Mouse (Mus musculus): ENCODE results near the gene Tssk1.

The Tssk1 gene

DNA sequence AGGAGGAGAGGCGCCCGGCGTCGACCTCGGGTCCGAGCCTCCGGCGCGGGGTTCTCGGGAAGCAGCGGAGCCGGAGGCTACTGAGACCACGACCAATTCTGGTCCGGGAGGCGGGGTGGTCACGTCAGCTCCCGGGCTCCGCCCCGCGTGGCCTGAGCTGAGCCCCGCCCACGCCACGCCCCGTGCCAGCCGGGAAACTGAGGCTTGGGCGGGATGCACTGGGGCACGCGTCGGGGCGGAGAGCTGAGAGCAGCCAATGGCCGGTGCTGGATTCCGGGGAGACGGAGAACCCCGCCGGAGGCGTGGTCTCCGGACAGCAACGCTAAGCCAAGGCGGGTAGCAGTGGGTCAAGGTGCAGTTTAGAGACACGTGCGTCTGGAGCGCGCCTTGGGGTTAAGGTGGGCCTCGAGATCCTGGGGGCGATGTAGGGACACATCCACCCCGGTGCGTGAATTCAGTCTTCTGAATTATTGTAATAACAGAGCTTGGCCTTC is 34.1 kb downstream of the Tssk1 start, which contains the start of gene Slc25a1:
Gene Slc25a1 (minus strand): TSS at position 133 of the 494 bp plus-strand sequence.
- TF ChIP-seq GATA4 (IDR thresholded peaks at IDR 0.05; ENCODE audit: insufficient replicate concordance, low read length): no peak

DNA sequence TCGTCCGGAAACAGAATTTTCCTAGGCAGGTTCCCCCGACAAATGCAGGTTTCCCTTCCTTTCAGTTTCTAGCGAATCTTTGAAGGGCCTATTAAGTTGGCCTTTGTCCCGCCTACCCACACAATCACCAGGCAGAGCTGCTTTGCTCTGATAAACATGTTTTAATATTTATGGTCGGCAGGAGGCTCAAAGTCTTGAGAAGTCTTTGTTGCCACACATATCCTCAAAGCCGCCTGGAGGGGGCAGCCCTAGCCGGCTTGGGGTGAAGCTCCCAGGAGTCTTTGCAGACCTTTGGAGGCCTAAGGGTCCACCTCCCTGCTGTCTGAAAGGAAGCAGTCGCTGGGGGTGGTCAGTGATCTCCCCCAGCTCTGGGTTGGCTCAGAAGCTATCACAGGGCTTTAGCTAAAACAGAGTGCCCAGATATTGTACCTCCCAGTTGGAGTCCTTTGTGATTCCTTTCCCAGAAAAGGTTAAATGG is 34.6 kb downstream of the Tssk1 start:
- no peak for TF ChIP-seq GATA4 (IDR thresholded peaks at IDR 0.05; ENCODE audit: insufficient replicate concordance, low read length)

DNA sequence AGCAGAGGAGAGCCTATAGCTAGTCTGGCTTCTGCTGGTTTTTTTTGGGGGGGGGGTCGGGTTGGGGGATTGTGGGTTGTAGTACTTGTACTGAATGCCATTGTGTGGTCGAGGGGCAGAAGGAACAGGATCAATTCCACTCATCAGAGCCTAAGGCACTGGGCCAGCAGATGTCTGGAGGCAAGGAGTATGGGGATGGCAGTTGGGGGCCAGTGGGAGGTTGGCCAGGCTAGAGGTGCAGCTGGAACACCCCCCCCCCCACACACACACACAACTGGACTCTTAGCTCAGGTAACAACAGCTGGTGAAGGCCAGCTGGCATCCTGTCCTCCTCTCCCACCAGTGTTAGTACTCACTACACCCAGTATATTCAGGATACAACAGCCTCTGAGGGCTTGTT is 35.2 kb downstream of the Tssk1 start:
- TF ChIP-seq GATA4 (IDR thresholded peaks at IDR 0.05; ENCODE audit: insufficient replicate concordance, low read length): no peak

DNA sequence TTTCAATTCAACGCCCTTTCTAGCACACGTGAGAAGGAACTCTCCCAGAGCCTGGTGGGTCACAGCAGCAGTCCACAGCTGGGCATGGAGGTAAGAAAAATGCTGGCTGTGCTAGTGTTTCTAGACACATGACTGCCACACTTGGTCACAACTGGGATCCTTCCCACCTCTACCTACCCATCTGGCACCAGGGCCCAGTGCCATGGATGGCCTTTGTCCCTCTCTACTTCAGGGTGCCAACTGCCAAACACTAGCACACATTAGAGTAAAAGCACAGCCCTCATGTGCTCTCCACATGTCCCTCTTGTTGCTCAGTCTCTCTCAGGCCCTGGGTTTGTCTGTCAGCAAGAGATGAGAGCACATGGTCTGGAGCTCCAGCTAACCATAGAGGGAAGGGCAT is 35.6 kb downstream of the Tssk1 start:
- TF ChIP-seq GATA4 (IDR thresholded peaks at IDR 0.05; ENCODE audit: insufficient replicate concordance, low read length): no peak

DNA sequence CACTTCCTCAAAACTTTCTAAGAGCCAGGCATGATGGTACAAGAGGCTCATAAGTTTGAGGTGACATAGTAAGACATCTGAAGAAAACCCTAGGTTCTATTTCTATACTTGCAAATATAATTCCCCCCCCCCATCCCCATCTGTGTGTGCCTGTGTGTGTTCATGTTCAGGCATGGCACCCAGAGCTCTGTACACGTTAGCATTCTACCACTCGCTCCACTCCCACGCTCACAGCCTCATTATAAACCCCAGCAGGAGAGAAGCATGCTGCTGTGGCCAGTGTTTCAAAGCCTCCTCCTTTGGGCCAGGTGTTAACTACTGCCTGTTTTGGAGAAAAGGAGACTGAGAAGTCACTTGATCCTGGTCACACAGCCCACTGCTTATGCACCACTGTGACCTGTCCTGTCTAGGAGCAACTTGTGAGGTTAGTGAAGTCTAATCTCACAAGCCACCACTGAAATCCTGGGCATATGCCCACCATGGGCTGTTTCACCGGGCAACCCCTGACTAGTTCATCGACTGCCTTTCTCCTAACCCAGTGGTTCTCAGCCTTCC is 38.0 kb downstream of the Tssk1 start:
- TF ChIP-seq GATA4 (IDR thresholded peaks at IDR 0.05; ENCODE audit: insufficient replicate concordance, low read length): no peak

DNA sequence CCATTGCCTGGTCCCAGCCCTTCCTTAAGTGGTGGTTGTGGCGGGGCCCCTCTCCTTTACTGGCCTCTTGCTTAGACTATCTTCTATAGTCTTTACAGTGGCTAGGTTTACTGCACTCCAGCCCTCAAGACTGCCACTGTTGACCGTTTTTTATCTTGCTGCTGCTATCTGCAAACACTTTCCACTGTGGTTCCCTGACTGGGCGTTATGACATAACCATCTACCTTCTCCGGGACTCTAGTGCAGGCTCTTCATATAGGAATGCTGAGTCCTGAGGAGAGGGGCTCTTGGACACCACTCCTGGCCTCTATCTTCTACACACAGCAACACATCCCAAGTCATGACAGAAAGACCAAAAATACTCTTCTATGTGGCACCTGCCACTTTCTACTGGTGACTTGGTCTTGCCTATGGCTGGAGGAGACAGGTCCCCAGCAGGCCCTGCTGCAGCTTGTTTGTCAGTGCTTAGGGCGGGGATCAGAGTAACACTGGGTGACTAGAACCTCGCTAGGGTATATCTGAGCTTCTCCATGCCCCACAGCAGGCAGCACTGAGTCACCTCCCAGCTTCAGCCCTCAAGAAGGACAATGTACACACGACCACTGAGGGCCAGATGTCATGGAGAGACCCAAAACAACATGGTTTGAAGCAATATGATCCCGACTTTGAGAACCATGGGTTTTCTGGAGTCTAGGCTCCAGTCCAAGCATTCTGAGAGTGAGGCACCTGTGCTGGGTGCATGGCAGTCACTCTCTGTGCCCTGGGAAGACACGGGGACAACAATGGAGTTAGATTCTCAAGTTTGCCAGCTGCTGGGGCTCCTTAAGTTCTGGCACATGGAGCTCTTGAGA is 39.8 kb downstream of the Tssk1 start:
- no peak for TF ChIP-seq GATA4 (IDR thresholded peaks at IDR 0.05; ENCODE audit: insufficient replicate concordance, low read length)

DNA sequence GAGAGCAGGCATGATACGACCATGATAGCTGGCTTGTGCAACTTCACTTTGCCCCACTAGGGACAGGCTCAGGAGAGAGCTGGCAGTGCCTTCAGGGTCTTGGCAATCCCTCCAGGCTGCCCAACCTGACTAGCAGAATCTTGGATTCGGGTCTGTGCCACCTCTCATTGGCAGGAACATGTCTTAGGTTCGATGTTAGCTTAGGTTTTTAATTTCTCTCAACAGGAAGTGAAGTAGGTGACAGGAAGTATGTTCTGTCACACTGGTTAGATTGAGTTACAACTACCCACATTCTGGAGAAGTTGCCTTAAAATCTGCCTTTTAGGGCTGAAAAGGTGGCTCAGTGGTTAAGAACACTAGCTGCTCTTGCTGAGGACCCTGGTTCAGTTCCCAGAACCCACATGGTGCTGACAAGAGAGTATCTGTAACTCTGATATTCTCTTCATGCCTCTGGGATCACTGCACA is 40.5 kb downstream of the Tssk1 start:
- no peak for TF ChIP-seq GATA4 (IDR thresholded peaks at IDR 0.05; ENCODE audit: insufficient replicate concordance, low read length)

DNA sequence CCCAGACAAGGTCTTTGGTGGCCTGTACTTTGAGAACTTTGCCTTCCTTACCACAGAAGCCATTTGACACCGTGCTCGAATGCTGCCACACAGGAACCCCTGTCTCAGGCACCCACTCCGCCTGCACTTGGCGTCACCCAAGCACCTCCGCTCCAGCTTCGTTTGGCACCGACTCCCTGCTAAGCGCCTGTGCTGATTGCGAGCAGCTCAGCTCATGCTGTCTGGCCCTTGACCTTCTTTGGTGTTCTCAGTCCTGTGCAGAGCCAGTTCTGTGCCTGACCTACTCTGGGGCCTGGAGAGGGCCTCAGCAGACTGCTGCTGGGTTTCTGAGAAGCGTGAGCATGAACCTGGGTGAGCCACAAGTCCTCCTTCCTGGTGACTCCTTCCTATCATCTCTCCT is 42.8 kb downstream of the Tssk1 start:
- TF ChIP-seq GATA4 (IDR thresholded peaks at IDR 0.05; ENCODE audit: insufficient replicate concordance, low read length): no peak

DNA sequence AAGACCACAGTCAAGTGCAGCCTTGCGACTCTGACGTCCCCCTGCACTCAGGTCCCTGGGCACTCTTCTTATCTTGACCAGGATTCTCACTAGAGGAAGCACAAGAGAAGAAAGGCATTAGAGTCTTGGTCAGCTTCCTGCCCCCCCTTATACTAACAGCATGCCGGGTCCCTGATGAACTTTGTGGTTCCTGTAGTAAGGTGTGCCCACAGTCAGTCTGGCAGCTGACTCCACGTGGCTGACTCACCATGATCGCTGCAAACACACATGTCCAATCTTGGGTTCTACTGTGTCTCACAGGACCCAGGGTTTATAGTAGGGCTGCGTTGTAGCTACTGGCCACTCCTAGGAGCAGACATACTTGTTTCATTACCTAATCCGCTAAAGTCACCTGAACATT is 44.2 kb downstream of the Tssk1 start:
- TF ChIP-seq GATA4 (IDR thresholded peaks at IDR 0.05; ENCODE audit: insufficient replicate concordance, low read length): no peak

DNA sequence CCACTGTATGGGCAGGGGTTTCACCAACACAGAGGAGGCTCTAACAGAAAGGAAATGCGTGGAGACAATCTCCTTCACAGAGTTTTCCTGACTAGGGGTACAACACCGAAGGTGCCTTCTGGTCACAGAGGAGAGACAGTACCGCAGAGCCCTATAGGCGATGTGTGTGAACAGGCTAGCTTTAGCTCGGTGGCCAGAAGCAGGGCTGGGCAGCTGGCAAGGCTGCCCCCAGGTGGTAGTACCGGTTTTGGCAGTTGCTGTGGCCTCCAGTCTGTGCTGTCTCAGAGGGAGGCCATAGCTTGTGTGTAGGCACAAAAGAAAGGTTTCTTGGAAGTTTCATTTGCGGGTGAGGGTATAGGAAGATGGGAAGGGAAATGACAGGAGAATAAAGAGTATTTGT is 44.8 kb downstream of the Tssk1 start:
- no peak for TF ChIP-seq GATA4 (IDR thresholded peaks at IDR 0.05; ENCODE audit: insufficient replicate concordance, low read length)

DNA sequence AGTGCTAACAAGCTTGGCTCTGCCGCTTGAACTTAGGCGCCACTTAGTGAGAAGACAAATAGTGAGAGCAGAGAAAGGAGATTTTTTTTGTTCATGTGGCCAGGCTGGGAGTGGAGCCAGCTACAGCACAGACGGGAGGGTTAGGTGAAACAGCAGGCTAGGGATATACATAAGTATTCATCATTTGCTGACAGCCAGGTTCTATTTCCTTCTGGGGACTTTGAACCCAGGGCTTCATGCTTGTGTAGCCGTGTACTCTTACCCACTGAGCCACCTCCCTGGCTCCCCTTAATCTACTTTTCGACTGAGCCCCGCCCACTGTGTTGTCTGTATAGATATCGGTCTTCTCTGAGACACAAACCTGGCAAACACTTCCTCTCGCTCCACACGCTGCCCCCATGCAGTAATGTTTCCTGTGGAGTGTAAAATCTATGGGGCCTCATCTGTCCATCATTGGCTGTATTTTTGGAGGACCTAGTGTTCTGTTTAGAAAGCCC is 45.3 kb downstream of the Tssk1 start:
- TF ChIP-seq GATA4 (IDR thresholded peaks at IDR 0.05; ENCODE audit: insufficient replicate concordance, low read length): no peak

DNA sequence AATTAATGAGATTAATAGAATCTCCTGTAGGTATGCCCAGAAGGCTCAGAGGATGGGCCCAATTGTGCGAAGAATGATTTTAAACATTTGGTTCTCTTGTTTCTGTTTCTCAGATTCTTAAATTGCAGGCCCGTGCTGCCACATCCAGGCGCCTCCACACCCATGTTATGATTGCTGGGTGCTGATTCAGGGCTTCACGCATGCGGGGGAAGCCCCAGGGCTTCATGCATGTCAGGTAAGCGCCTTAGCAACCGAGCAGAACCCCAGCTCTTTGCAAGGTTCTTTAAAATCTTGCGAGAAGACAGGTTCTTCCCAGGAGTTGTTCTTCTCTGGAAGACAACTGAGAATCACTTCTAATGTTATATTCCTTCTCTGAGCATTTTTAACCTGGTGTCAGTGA is 49.4 kb downstream of the Tssk1 start:
- no peak for TF ChIP-seq GATA4 (IDR thresholded peaks at IDR 0.05; ENCODE audit: insufficient replicate concordance, low read length)

DNA sequence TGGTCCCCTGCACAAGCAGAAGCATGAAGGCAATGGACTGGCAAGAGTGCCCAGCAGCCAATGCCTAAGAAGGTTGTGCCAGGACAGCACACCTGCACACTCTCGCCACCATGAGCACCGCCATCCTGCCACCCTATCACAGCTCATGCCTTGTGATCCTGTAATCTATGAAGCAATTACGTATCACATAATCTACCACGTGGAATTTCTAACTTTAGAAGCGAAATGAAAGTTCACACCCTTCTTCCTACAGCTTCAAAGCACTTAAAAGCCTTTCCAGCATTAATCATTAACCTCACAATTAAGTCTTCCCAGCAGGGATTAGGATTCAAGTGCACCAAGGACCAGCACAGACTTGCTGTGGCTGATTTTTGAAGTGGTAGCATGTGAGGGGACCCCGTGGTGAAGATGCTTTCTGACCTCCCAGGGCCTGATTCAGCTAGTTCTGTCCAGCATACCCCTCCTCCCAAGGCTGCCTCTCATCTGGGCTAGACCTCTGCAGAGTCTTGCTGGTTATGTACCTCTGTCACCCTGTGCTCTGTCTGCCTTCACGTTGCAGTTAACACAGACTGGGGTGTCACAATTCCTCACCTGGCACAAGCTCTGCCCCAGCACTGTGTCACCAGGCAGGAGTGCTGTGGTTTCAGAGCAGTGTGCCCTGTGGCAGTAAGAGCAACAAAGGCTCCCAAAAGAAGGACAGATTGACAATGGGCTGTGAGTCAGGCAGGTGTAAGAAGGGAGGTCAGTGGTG is 51.2 kb downstream of the Tssk1 start:
- no peak for TF ChIP-seq GATA4 (IDR thresholded peaks at IDR 0.05; ENCODE audit: insufficient replicate concordance, low read length)

All from liver, adult (tissue).